Mouse (Mus musculus): ENCODE data around the gene Cda.

The Cda gene

DNA sequence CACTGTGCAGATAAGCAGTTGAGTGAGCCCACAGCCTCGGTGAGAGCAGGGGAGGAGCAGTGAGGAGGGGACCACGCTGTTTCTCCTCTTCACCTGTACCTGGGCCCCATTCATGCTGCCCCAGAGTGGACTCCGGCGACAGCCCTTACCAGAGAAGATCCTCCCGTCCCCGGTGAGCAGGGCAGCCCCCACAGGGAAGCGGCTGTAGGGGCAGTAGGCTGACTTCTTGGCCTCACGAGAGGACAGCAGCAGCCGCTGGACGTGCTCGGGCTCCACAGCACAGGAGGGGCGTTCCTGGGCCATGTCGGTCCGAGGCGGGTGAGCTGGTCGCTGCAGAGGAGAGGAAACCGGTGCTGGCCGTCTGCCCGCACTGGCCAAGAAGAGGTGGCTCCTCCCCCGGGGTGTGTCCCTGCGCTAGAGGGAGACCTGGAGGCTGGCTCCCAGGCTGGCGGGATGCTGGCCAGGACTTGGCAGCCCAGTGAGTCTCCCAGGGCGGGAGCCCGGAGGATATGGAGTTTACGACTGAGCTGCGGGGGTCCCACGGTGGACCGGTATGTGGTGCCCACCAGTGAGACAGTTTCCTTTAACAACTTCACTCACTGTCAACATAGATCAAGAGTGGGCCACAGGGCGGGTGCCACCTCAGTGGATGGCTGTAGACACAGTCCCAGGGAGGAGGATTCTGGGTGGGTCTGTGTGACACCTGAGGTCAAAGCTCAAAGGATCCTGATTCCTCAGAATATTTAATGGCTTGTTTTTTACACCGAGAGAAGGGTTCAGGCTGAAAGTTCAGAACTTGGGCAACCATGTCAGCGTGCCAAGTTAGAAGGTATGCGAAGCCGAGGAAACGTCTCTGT is at the start of gene Cda:
Gene Cda (minus strand): TSS at position 352 of the 857 bp plus-strand sequence.
- DNase-seq (ENCODE audit: low read depth, low spot score): peak; percentile 66

DNA sequence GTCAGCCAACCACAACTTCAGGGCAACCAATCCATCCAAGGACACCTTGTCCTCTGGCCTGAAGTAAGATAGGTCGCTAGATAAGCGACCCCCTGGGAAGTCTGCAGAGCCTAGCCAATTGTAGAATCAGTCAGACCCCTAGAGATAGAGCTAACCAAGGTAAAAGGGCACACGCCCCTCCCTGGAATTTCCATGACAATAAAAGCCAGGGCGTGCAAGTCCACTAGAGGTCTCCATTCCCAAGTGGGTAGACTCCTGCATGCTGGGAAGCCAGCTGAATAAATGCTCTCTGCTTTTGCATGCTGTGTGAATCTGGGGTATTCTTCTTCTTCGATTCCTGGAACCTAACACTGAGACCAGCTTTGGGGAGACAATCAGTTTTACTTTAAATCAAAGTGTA is 48.6 kb upstream of the Cda start:
- no peak for DNase-seq (ENCODE audit: low read depth, low spot score)

DNA sequence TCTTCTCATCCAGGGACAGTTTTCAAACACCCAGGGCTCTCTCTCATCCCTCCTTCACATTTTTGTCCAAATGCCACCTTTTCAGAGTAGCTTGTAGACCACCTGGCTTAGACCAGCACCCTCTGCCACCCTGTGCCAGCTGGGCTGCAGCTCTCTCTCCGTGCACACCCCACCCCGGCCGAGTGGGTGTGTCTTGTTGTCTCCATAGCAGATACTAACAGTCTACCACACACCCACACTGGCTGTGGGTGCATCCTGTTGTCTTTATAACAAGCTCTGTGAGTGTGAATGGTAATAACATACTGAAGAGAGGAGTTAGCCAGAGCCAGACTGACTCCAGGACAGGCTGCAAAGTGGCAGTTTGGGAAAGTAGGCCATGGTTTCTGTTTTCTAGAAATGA is 48.2 kb upstream of the Cda start:
- no peak for DNase-seq (ENCODE audit: low read depth, low spot score)

DNA sequence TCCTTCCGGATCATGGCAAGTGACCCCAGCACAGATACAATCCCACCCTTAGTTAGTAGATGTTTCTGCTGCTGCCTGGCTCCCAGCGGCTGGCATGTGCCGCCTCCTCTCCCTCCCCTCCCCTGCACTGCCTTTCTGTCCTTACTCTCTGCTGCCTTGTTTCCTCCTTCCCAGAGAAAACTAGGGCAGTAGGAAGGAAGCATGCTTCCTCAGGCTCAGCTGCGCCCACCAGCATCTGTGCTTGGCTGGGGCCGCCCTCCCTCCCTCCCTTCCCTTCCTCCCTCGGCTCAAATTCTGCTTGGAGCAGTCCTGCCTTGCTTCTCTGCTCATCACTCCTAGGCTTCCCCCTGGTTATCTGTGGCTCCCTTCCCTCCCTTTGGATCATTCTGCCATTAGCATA is 46.9 kb upstream of the Cda start:
- no peak for DNase-seq (ENCODE audit: low read depth, low spot score)

DNA sequence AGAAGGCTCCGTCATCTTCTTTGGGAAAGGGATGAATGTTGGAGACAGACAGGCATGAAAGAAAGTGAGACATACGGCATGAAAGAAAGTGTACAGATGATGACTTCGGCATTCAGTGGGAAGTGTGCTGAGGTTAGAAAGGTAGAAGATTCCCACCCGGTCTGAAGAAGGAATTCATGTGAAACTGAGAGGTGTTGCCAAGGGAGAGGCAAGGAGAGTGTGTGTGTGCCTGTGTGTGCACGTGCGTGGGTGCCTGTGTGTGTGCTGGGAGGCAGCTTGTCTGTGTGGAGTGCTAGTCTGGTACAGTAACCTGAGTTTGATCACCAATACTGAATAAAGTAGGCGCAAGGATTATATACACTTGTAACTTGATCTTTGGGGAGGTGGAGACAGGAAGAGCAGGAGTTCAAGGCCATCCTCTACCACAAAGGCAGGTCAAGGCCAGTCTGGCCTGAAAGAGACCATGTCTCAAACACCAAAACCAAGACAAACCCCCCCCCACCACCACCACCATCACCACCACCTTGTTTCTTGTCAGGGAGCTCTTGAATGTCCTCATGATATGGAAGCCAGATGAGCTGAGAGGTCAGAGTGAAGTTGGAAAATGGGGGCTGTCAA is 43.8 kb upstream of the Cda start:
- DNase-seq (ENCODE audit: low read depth, low spot score): no peak

DNA sequence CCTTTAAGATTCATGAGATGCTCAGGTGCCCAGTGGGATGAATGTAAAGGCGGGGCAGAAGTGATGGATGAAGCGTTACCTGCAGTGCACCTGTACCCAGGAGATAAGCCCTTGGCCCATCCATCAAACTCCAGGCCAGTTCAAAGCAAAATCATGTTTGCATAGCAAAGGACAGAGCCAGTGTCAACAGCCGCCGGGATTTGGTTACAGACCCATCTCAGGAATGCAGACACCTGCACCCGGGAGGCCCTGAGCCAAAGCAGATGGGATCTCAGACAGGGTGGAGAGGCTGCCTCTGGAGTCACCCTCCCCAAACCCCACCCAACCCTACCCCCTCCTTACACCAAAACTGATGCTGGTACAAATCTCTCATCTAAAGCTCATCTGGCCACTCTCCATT is 43.2 kb upstream of the Cda start:
- no peak for DNase-seq (ENCODE audit: low read depth, low spot score)

DNA sequence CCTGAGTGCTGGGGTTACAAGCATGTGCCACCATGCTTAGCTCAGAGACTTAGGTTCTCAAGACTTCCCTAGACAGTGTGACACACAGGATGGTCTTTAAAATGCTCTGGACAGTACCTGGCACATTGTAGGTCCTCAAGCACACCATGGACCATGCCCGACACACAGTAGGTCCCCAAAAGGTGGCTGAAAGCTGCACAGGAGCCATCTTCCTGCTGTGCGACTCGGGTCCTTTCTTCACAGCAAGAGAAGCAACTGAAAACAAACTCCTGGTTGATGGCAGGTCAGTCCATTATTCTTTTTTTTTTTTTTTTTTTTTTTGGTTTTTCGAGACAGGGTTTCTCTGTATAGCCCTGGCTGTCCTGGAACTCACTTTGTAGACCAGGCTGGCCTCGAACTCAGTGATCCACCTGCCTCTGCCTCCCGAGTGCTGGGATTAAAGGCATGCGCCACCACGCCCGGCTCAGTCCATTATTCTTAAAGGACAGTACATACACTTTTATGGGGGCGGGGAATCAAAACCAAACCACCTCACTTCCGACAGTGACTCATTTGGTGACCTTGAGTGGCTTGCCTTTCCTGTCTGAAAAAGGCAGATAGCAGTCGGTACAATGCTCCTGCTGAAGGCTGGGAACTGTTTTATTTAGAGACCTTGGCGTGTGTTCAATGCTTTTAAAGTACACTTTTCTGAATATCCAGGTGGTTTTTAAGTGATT is 39.8 kb upstream of the Cda start:
- DNase-seq (ENCODE audit: low read depth, low spot score): no peak

DNA sequence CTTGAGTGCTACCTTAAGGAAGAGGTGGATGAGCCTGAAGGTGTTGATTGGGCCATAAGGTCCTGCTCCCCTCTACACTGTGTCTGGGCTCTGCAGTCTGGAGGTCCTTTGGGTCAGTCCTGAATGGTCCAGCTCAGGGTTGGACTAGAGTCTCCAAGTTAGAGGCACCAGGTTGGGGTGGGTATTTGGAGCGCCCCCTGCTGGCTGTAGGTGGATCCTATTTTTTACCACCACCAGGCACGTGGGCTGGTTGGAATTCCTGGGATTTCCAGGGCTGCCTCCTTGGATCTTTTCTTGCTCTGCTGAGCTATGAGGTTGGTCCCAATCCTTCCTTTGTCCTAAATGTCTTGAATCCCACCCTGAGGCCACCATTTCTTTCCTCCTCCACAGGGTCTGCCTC is 37.0 kb upstream of the Cda start:
- peak; percentile 22 for DNase-seq (ENCODE audit: low read depth, low spot score)

DNA sequence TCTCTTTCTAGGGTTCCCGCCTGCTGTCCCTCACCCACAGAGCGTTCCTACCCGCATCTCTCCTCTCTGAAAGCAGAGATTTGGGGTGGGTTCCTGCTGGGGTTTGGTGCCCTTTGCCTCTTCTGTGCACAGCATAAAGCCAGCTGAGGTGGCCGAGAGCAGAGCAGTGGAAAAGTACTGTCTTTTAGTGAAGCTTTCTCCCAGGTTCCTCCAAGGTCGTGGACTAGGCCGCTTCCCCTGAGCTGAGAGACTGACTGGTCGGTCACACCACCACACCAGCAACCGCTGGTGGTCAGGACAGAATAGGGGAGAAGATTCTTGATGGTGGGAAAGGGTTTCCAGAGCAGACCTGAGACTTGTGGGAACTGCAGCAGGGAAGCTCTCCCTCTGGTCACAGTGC is 28.9 kb upstream of the Cda start:
- no peak for DNase-seq (ENCODE audit: low read depth, low spot score)

DNA sequence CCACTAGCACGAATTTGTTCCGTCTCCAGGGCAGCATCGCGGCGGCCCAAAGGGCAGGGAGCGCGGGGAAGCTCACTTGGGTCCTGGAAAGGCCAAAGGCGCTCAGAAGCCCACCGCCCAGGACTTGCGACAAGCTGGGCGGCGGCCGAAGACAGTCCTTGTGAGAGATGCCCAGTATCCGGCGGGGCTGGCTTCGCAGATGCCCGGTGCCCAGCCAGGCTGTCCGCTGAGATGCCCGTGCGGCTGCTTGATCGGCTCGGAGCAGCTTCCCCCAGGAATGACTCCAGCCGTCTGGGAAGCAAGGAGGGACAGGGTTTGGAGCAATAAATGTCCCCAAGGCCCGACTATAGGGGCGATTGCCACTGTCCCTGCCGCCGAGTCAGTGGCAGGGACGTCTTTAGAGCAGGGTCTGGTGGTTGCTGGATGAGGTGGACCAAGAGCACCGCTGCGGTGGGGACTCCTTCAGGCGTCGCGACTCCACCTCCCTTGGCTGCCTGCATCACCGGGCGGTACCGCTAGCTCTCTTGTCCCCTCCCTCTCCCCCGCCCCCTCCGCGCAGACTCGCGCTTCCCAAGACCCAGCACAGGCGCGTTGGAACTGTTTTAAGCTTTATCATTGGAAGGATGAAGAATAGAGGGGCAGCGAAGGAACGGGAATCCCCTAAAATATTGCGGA is 28.3 kb upstream of the Cda start, which contains the start of gene Fam43b:
Gene Fam43b (minus strand): TSS at position 558 of the 675 bp plus-strand sequence.
- DNase-seq (ENCODE audit: low read depth, low spot score): no peak

DNA sequence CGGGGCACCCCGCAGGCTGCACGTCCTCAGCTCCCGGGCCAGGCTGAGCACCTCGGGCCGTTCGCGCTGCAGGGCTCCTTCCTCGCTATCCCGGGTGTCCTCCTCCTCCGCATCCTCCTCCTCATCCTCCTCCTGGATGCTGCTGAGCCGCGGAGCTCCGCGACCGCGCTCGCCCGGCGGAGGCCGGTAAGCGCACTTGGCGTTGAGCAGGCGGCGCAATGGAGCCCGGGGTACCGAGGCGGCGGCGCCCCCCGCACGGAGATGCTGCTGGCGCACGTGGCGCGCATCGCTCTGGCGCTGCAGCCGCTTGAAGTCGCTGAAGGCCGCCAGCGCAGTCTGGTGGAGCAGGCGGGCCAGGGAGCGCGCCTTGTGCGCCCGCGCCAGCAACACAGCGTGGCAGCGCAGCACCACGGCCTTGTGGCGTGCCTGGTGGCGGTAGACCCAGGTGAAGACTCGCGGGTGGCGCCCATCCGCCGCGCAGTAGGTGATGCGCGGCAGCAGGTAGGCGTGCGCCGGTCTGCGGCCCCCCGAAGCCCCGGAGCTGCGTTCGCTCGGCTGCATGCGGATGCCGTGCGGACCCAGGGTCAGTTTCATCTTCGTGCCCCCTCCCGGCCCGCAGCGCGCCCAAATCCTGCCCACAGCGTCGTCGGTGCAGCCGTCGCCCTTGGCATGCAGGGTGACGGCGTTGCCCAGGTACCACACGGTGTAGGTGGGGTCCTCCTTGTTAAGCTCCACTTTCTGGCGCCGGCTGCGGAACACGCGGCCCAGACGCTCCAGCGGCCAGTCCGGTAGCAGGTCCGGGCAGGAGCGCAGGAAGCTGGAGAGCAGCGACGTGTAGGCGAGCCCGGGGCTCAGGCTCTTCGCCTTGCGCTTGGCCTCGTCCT is 27.5 kb upstream of the Cda start:
- no peak for DNase-seq (ENCODE audit: low read depth, low spot score)

DNA sequence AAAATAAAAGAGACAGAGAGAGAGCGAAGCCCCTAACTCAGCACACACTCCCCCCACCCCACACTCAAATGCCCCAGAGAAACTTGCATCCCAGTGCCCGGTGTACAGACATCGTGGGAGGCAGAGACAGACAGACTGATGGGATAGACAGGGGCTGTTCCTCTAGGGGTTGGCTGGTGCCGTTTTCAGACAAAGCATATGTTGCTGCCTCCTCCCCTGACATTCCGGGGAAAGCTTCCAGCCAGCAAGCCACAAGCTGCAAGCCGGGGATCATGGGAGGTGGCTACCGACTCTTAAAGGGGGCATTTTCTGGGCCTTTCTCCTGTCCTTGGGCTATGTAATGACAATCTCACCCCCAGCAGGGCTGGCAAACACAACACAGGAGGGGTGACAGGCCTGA is 25.9 kb upstream of the Cda start:
- no peak for DNase-seq (ENCODE audit: low read depth, low spot score)

DNA sequence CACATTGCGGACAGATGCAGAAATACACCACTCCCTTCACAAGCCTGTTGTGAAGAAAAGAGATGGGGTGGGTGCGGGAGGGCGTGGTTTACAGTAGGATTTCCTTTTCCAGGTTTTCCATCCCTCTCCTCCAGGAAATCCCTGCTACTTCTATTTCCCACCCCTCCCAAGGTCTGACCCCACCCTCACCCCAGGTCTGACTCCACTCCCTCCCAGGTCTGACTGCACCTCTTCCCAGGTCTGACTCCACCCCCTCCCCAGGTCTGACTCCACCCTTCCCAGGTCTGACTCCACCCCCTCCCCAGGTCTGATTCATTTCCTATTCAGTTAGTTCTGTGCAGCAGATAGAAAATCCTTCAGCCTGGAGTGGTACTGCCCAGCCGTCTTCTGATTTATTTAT is 16.0 kb upstream of the Cda start:
- no peak for DNase-seq (ENCODE audit: low read depth, low spot score)

DNA sequence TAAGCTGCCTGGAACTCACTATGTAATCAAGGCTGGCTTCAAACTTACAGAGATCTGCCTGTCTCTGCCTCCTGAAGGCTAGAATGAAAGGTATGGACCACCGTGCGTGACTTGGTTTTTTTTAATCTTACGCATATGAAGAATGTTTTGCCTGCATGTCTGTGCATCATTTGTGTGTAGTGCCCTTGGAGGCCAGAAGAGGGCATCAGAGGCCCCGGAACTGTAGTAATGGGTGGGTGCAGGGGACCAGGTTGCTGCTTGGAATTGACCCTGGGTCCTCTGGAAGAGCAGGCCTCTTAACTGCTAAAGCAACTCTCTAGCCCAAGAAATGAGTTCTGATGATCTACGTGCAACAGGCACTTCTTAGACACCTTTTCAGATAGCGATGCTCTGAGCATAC is 14.7 kb upstream of the Cda start:
- DNase-seq (ENCODE audit: low read depth, low spot score): no peak

DNA sequence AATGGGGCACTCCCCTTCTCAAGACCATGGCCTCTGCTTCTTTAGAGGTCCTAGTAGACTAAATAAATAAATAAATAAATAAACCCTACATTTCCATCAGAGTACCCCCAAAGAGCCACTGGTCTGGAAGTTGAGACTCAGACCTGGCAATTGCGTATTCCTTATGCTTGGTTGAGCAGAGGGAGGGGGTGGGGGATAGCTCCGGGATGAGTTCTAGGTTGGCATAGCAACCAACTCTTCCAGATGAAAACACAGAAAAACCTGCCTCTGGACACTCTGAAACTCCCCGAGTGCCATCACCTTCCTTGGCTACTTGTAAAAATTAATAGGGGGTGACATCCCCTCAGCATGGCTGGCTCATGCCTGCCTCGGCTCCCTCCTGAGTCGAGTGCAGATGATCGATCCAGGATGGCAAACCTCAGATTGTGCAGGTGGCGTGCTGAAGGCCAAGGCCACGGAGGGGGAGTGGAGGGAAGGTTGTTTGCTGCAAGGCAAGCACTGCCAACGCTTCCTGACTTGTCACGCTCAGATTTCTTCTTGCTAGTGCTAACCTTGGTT is 12.4 kb upstream of the Cda start:
- no peak for DNase-seq (ENCODE audit: low read depth, low spot score)

DNA sequence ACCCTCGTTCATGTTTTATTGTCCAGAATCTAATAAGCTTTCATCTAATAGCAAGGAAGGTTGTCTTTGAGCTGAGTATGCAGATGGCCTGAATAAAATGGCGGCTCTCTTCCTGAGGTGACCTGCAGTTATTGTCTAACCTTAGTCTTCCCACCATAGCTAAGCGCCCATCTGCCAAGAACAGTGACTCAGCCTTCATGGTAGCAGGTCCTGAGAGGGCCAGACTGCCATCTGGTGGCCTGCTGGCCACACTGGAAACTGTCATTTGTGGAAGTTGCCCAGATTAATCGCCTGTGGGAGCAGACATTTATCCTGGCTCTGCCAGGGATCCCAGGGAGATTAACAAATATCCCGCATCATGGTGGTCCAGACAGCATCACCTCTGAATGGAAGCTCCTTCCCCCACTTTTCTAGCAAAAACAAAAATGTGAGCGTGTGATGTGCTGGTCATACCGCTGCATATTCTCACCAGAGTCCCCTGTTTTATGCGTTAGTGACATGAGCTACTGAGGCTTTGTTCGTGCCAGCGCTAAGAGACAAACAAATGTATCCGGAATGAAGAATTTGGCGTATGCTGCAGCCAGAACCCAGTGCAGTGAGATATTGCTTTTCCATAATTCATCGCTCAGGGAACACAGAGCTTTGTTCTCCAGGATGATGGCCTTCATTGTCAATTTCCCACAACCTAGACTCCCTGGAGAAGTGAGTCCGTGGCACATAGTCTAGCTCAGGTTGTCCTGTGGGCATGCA is 11.5 kb upstream of the Cda start:
- peak; percentile 80 for DNase-seq (ENCODE audit: low read depth, low spot score)

DNA sequence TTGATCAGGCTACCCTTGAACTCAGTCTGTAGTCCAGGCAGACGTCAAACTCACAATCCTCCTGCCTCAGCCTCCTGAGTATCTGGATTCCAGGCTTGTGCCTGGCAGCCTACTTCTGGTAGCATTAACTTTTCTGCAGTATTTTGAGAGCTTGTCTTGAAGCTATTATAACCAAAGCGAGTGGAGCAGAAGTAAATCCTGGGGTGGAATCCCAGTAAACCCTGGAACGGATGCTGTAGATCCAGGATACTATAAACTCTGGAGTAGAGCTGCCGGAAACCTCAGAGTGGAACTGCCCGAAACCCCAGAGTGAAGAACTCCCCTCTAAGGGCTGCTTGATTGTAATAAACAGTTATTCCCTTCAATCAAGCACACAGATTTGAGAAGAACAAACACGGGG is 9.7 kb upstream of the Cda start:
- DNase-seq (ENCODE audit: low read depth, low spot score): no peak

DNA sequence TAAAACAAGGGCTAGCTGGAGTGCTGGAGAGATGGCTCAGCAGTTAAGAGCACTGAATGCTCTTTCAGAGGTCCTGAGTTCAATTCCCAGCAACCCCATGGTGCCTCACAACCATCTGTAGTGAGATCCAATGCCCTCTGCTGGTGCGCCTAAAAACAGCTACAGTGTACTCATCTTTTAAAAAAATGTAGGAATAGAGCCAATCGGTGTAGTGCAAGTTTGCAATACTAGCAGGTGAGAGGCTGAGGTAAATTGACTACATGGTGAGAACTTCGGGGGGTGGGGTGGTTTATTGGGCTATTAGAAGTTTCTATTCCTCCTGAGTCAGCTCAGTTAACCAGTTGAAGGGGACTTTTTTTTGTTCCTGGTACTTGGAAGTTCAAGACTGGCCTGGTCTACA is 7.3 kb upstream of the Cda start:
- no peak for DNase-seq (ENCODE audit: low read depth, low spot score)

DNA sequence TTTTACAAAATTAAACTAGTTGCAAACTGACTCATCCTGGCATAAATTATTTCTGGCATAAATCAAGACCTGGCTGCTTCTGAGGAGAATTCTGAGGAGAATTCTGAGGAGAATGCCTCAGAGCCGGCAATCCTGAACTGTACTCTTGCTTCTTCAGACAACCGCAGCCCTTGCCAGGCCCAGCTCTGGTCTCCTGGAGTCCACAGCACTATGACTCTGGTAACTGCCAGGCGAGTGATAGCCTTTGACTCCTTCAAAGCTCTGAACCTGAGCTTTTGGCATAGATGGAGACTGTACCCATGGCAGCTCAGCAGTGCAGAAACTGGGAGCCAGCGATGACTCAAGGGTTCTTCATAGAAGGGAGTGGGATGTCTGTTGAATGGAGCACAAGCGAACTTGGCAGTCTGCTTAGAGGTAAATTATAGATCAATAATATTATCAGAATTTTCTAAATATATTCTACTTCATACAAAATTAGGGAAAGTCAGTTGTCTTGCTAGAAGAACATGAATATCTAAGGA is 3.3 kb upstream of the Cda start:
- DNase-seq (ENCODE audit: low read depth, low spot score): no peak
